Mouse (Mus musculus) thymus, adult 2 months (tissue): ENCODE measurements around the gene Ranbp3l. TPM values are rescaled to one million over a fixed set of nuclear protein-coding genes. Genes with fewer than 3 reads are reported as not detected.

Experiments used
- DNase-seq: peaks from one replicate; pipeline ENCODE4 v3.0.0; 2021
- H3K27ac ChIP-seq: fragments of 200-500 bp; 2 replicates; pipeline ENCODE4 v1.5.1; 2012; ENCODE audit warnings: low read length, control low read depth; ENCODE audit not compliant: control insufficient read depth, insufficient read depth
- H3K27me3 ChIP-seq: fragments of 200-500 bp; 2 replicates; pipeline ENCODE4 v1.6.1; 2012; ENCODE audit warnings: mild to moderate bottlenecking, low read length, moderate library complexity, mixed read lengths; ENCODE audit not compliant: control insufficient read depth, insufficient read depth
- H3K36me3 ChIP-seq: fragments of 200-500 bp; 2 replicates; pipeline ENCODE4 v1.6.1; 2012; ENCODE audit warnings: mild to moderate bottlenecking, low read length, moderate library complexity; ENCODE audit not compliant: control insufficient read depth, insufficient read depth
- H3K4me1 ChIP-seq: fragments of 200-500 bp; replicated peaks from 2 replicates; pipeline ENCODE4 v1.6.1; 2012; ENCODE audit warnings: low read length; ENCODE audit not compliant: control insufficient read depth, insufficient read depth
- H3K4me3 ChIP-seq: fragments of 200-500 bp; 2 replicates; pipeline ENCODE4 v1.5.1; 2012; ENCODE audit warnings: mild to moderate bottlenecking, low read length, control low read depth, moderate library complexity; ENCODE audit not compliant: control insufficient read depth, insufficient read depth
- CTCF ChIP-seq: fragments of 200-500 bp; IDR thresholded peaks from 2 replicates; pipeline ENCODE4 v1.5.1; 2012; ENCODE audit warnings: mild to moderate bottlenecking, control low read depth, low read length, moderate library complexity, borderline replicate concordance; ENCODE audit not compliant: control insufficient read depth, poor library complexity, insufficient read depth; ENCODE audit errors: extremely low read depth
- POLR2A ChIP-seq: fragments of 200-500 bp; IDR thresholded peaks from 2 replicates; pipeline ENCODE4 v1.6.1; 2012; ENCODE audit warnings: mild to moderate bottlenecking, low read length, control low read depth, moderate library complexity; ENCODE audit not compliant: control insufficient read depth, poor library complexity, insufficient read depth; ENCODE audit errors: extremely low read depth
- WGBS: fragments of 180-500 bp; shearing (Covaris S2); methylation state at CpG from one replicate; pipeline ENCODE4 v1.1.7; 2018; 5-methylcytosine and 5-hydroxymethylcytosine counted together
- polyA plus RNA-seq: library from polyadenylated mRNA; depleted of rRNA; stranded (reverse); fragments of >200 nt; gene quantifications from 2 replicates; pipeline ENCODE4 v1.2.3, GENCODE M21; 2012

Ranbp3l gene
- polyA plus RNA-seq, 1 experiment = 0.15 TPM

DNA sequence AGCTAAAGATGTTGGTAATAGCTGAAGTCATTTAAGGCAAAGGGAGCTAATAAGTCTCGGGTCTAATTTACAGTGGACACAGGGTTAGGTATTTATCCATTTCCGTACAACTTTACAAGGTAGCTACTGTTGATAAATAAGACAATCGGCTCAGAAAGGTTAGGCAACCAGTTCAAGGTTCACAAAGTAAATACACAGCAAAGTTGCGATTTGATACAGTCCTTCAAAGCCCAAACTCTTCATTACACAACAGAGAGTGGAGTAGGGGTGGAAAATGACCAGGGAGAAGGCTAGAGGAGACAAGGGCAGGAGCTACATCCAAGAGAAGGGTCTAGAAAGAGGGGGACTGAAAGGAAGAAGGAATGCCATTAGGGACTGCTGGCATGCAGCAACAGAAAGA is 101.1 kb downstream of the Ranbp3l start:
- DNase-seq = no peak
- H3K27ac ChIP-seq = no peak overlapping the region
- TF ChIP-seq POLR2A (no peak), CTCF (no peak)
- H3K4me1 ChIP-seq = peaks cover 10% of the 10 kb centered on the region
- no peak overlapping the region for H3K4me3 ChIP-seq
- no peaks in the 10 kb centered on the region for H3K36me3 ChIP-seq
- WGBS = 94% methylated on average over 4 of the region's 4 CpGs
- no peaks in the 10 kb centered on the region for H3K27me3 ChIP-seq

DNA sequence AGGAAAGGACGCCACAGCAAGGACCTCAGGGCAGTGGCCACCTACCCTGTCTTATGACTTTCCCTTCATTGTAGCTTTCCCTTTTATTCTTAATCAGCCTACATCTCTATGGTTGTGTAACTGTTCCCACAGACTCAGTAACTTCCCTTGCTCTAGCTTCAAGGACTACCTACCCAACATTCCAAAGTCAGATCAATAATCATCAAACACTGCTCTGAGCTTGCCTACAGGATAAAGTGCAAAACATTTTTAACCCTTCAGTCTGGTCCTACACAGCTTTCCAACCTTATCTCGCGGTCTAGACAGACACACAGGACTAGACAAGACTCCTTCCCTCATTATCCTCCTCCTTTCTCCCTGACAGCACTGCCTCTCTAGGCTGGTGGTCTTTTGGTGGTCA is 102.6 kb downstream of the Ranbp3l start:
- TF ChIP-seq CTCF (no peak), POLR2A (no peak)
- WGBS = 3% methylated on average over 3 of the region's 3 CpGs
- H3K4me3 ChIP-seq = peak overlapping the region; percentile 72
- H3K36me3 ChIP-seq = no peaks in the 10 kb centered on the region
- H3K27me3 ChIP-seq = no peaks in the 10 kb centered on the region
- peaks cover 10% of the 10 kb centered on the region for H3K4me1 ChIP-seq
- DNase-seq = no peak
- H3K27ac ChIP-seq = peak overlapping the region; percentile 4; the same call in 1 of the 2 replicates

DNA sequence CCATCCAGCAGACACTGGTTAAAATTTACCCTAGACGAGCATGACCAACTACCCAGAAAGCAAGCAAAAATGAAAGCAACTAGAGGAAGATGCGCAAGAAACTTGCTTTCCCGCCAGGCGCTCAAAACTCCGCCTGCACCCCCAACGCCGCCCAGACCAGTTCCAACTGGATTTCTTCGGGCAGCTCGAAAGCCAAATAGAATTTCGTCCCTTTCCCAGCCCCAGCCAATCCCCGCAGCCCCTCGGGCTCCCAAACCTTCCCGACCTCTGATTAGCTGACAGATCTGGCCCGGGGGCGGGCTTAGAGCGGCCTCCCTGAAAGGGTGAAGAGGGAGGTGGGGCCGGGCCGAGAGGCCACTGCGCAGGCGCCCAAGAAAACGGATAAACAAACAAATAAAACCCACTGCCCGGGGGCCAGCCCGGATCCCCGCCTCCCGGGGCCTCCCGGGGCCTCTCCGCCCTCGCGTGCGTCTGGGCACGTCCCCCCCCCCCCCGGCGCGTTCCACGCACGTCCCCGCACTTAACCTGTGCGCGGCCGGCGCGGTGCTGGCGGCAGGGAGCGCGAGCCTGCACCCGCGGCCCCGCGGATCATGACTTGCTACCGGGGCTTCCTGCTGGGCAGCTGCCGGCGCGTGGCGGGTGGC is 103.3 kb downstream of the Ranbp3l start, which contains the start of gene Nadk2:
Gene Nadk2 (plus strand): TSS at position 349 of the 644 bp plus-strand sequence.
- Histone ChIP-seq H3K36me3 (no peaks in the 10 kb centered on the region), H3K27ac (peak within 1 kb of the TSS; percentile 4; the same call in 1 of the 2 replicates), H3K4me3 (peak within 1 kb of the TSS; percentile 72), H3K27me3 (no peaks in the 10 kb centered on the region), H3K4me1 (peaks cover 10% of the 10 kb centered on the region)
- TF ChIP-seq POLR2A (peak; percentile 49), CTCF (no peak)
- under 1% methylated on average over 31 of the region's 54 CpGs for WGBS
- peak; percentile 94 for DNase-seq

GRCm38 (mm10) chr15:9071556-9072544 is 104.1 kb downstream of the Ranbp3l start:
- TF ChIP-seq POLR2A (no peak), CTCF (no peak)
- Histone ChIP-seq H3K27me3 (no peaks in the 10 kb centered on the region), H3K4me3 (peak overlapping the region; percentile 72), H3K36me3 (no peaks in the 10 kb centered on the region), H3K27ac (no peak overlapping the region), H3K4me1 (peaks cover 10% of the 10 kb centered on the region)
- 1% methylated on average over 66 of the region's 66 CpGs for WGBS
- peak; percentile 69 for DNase-seq

GRCm38 (mm10) chr15:9072630-9073029 is 104.9 kb downstream of the Ranbp3l start:
- Histone ChIP-seq H3K27ac (no peak overlapping the region), H3K36me3 (no peaks in the 10 kb centered on the region), H3K27me3 (no peaks in the 10 kb centered on the region), H3K4me1 (peaks cover 10% of the 10 kb centered on the region), H3K4me3 (no peak overlapping the region)
- peak; percentile 5 for DNase-seq
- WGBS = 7% methylated on average over 5 of the region's 5 CpGs
- TF ChIP-seq POLR2A (no peak), CTCF (no peak)

- no peak for DNase-seq
- no peaks in the 10 kb centered on the region for H3K36me3 ChIP-seq
- H3K27me3 ChIP-seq = no peaks in the 10 kb centered on the region
- no peak overlapping the region for H3K4me3 ChIP-seq
- H3K4me1 ChIP-seq = peaks cover 10% of the 10 kb centered on the region
- TF ChIP-seq CTCF = no peak
- TF ChIP-seq POLR2A = no peak
- 61% methylated on average over 12 of the region's 12 CpGs for WGBS
- no peak overlapping the region for H3K27ac ChIP-seq
Measured at GRCm38 (mm10) chr15:9073067-9073608, 105.4 kb downstream of the Ranbp3l start.
